Mouse (Mus musculus) right cerebral cortex, postnatal 25 days (tissue): Measurements from ENCODE around the gene Tns1.

Experiments used
- DNase-seq: peaks from one replicate; pipeline ENCODE4 v3.0.0; 2022

The Tns1 gene

DNA sequence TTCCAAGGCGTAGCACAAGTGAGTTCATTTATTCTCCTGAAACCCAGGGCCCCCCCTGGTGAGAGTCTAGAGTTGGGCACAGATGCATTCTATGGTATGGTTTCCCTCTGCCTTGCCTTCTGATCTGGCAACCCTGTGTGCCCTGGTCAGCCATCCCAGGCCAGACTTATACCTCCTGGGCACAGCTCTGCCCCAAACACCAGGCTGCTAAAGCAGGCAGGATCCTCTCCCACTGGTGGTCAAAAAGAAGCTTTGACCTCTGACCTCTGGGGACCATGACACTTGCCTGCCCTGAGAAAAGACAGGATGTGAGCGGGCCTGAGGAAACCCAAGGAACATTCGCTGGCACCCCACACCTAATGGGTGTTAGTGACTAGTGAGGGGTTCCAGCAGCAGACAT is 114.8 kb downstream of the Tns1 start:
- no peak for DNase-seq

DNA sequence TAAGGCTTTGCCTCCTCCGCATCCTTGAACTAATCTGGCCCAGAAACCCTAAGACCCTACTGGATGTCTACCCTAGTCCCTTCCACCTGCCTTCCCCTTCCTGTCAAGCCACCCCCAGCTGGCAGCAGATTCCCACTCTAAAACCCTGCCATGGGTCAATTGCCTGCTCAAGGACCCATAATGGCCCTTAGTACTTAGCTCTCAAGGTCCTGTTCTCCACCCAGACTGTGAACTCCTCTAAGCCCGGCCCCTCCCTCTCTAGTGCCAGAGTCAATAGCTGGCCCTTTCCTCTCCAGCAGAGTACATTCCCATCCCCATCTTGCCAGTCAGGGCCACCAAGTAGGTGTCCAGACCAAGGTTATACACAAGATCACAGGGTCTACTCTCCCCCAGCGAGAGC is 115.3 kb downstream of the Tns1 start:
- no peak for DNase-seq

DNA sequence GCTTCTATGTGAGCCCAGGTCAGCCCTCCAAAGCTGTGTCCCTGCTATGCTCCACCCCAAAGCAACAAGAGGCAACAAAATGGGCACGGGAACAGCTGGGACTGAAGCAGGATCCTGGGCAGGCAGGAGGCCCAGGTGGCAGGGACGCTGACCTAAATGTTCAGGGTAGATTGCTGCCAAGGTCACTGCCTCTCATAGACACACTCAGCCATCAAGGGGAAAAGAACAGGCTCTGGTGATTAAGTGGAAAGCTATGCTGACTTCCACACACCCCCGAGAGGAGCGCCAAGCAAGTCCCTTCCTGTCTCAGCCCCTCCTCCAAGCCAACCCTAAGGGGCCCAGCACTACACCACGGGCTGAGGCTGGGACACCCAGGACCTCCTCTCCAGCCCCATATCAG is 115.8 kb downstream of the Tns1 start:
- no peak for DNase-seq

DNA sequence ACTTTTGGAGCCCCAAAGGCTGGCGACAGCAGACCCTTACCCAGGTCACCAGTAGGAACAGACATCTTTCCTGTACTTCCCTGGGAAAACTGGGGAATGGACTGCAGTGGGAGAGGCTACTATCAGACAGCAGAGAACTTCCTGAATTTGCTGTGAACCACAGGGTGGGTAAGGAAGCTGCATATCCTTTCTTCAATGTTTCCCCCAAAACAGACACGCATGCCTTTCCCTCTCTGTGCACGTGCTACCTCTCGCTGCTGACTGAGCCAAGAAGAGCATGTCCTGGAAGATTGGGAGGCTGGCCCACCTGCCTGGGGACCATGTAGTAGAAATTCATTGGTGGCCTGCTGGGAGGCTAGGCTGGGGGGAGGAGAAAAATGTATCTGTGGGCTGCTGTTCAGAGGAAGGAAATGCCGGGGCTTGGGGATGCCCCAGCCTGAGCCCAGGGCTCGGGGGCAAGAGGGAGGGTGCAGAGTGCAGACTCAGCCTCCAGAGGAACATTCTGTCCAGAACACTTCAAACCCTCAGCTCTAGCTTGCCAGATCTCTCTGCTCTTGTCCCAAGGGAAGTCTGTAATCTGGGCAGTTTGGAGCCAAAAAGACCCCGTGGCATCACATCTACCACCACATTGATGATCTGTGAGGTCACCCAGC is 116.7 kb downstream of the Tns1 start:
- DNase-seq, result no peak

DNA sequence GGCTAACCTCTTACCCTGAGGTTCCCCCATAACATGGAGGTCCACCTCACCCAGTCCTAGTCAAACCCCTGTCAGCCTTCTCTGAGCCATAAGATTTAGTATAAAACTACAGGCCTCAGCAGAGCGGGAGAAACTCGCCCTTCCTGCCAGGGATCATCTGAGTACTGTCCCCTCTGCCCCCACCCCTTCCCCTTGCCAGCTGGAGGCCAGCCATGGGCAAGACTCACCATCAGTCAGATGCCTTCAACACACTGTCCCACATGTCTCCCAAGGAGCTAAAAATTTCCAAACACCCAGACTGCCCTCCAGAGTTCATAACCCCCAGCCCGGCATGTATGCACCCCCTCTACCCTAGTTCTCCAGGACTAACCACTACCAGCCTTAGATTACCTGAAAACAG is 119.2 kb downstream of the Tns1 start:
- no peak for DNase-seq

DNA sequence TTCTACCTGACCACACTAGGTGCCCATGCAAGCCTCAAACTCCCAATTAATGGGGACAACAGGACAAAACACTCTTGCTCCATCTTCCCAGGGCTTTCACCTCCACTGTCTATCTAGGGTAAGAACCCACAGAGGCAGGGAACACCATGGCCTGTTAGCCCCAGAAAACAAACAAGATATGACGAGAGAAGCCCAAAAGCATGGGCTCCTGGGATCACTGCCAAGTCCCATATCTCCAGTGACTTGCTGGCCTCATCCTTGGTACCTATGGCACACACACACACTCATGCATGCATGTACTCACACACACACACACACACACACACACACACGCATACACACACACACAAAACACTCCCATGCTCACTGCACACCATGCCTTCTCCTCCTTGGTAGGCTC is 120.5 kb downstream of the Tns1 start:
- no peak for DNase-seq

DNA sequence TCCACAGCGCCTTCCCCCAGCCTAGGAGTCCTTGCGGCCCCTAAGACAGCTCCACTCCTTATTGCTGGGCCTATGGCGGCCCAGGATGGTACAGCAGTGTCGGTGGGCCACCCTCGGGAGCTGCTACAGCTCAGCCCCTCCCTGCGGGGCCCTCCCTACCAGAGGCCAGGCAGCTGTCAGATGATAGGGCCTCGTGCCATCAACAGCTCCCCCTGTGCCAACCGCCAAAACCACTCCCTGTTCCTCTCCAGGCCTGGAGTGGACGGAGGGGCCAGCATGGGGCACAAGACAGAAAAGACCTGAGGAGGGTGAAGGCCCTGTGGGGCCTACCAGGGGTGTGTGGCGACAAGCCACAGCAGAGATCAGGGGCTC is 122.8 kb downstream of the Tns1 start:
- no peak for DNase-seq

DNA sequence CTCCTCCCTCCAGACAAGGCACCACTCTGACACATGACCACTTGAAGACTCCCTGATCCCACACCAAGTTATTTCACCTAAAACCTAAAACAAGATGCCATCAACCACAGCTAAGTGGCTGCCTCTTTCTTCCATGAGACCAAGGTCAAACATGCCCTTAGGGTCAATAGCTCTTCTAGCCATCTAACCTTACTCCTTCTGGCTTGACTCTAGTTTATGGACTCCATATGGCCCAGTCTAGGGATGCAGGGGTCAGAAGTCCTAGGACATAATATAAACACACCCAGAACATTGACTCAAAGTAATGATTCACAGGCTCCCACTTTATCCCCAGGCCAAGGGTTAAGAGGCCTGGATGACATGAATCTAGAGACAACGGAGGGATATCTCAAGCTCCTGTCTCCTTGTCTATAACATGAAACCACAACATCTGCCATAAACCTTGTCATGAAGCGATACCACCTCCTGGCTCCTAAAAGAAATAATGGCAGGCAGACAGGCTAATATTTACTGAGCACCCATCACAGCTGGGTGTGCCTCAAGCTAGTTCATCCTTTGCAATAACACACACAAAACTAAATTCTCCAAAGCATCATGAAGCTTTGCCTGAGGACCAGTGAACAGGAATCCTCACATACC is 123.3 kb downstream of the Tns1 start:
- no peak for DNase-seq

DNA sequence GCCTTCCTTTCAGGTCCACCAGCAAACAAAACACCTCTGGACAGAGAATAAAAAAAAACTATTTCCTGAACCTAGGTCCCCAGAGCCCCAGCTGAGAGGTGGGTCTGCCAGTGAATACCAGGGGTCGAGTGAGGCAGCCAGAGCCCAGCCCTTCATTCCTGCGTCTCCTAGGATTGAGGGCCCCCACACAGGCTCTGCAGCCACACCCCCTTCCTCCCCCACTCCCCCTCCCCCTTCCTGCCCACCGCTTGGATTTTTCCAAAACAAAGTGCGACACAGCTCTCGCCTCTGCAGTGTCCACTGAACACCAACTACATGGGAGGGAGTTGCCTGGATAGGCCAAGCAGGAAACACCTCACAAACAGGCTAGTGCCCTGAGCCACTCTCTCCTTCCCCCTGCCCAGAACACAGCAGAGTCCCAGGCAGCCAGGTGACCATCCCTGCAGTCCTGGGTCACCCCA is 124.0 kb downstream of the Tns1 start:
- no peak for DNase-seq

DNA sequence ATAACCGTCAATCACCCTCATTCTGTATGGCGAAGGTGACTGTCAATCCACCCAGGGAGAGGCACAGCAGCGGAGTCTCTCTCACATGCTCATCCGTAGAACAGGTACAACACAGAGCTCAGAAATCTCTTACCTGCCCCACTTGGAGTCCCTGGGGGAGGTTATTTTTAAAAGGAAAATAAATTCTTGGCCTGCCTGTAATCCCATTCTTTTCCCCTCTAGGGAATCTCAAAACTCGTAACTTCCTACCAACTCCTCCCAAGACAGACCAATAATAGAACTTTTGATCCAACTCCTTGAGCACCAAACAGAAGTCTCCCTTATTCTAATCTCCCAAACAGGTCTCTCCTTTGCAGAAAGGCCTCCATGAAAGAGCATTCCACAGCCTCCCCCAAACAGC is 124.7 kb downstream of the Tns1 start:
- DNase-seq, result no peak

DNA sequence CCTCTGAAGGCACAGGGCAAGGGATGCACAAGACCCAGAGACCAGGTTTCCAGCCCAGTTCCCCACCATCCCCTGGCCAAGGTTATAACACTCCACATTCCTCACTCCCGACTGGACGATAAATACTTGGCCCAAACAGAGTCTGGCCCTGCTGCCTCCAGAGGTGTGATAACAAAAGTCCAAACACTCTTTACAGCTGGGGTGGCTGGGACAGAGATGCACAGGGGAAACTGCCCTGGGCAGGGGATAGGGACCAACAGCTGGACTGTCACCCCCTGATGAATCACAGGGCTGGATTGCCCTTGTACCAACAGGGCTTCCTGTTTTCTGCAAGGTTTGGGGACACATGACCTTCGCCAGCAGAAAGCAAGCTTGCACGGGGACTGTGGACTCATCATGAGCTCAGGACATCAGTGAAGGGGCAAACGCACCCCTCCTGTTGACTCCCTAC is 125.3 kb downstream of the Tns1 start:
- no peak for DNase-seq

DNA sequence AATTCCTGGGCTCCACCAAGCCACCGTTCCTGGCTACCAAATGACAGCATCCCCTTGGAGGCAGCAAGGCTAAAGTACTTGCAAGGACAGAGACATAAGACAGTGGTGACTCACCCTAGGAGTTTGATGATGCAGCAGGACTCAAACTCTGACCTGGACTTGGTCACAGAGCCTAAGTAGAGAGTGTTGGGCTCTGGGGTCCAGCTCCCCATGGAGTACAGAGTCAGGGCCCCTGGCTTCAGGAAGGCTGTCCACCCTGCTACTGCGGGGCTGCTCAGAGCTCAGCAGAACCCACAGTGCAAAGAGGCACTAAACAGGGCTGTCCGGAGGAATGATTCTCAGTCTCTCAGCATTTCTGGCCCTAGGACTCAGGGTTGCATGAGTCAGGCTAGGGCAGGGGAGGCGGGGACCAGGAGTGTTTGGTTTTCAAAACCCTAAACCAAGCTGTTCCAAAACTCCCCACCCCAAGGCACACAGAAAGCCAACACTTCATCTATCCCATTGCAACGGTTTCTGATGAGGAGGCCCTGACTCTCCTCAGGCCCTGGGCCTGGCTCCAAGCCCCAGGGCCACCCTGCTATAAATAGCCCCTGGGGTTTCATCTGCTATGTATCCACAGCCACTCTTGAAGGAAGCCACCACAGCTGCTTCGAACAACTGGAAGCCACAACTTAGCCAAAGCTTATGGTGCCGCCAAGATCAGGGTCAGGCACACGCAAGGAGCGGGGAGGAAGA is 126.0 kb downstream of the Tns1 start:
- DNase-seq, result no peak

DNA sequence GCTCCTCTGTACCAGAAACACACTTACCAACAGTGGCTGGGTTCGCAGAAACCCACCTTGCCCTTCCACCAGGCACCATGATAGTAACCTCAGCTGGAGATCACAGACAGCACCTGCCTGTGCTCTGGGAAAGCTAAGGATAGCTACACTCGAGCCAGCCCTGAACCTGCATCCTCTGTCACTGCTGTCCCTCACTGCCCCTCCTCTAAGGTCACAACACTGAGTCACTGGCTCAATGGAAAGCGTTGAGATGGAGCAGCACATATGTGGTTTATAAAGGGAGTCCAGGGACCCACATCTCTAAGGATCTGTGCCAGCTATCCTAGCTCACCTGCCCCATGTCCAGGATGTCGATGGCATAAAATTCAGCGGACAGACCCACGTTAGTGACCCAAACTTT is 126.9 kb downstream of the Tns1 start:
- DNase-seq, result no peak

DNA sequence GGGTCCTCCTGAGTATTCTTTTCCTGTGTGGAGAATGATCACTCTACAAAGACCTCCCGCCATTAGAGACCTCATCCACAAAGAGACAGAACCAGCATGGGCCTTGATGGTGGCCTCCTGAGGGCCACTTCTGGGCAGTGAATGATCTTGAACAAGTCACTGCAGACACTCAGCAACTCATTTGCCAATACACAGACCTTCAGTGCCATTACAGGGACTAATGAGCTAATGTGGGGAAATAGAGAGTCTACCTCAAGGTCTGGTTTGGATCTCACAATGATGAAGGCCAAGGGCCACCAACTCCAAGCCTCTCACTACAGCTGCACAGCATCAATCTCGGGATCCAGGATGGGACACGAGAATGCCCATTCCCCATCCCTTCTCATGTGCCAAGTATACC is 127.6 kb downstream of the Tns1 start:
- no peak for DNase-seq

DNA sequence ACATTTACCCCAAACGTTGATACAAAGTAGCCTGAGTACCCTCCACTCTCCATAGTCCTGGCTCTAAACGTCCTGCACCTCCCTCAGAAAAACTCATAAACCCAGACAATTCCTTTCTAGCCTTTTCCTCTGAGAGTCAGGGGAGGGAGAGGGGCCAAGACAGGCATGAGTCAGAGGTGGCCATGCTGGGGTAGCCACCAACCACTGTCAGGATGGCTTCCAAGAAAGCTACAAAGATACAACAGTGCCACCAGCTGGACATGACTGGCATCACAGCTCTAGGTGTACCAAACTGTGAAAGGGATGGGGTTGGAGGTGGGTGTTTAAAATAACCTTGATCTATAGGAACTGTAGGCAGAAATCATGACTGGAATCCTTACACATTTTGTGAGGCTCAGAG is 128.0 kb downstream of the Tns1 start:
- peak; percentile 45 for DNase-seq

DNA sequence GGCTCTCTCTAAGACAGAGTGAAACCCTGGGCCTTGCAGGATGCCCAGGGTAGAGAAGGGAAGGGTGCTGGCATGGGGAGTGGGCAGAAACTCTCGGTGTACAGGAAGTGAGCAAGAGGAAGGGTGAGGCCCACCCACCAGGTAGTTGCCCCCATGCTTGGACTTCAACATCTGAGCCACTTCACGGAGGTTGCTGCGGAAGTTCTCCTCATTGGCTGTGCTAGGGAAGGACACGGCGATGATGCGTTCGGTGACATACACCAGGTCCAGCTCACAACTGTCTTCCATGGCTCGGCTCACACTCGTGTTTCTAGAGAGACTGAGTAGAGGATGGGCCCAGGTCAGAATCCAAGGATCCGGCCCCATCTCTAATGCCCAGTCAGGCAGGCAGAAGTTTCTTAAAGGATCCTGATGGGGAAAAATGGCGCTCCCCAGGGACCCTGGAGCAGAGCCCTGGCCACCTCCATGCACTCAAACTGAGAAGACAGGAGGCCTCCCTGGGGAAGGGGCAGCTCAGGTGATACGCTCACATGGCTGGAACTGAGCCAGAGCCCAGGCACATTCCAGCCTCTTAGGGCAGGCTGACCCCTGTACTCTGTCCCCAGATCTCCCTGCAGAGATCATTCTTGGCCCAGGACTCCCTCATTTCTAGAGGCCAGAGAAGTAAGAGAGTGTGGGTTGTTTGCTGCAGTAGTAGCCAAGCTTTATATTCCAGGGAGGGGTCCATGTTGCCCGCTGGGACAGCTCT is 129.0 kb downstream of the Tns1 start:
- no peak for DNase-seq

DNA sequence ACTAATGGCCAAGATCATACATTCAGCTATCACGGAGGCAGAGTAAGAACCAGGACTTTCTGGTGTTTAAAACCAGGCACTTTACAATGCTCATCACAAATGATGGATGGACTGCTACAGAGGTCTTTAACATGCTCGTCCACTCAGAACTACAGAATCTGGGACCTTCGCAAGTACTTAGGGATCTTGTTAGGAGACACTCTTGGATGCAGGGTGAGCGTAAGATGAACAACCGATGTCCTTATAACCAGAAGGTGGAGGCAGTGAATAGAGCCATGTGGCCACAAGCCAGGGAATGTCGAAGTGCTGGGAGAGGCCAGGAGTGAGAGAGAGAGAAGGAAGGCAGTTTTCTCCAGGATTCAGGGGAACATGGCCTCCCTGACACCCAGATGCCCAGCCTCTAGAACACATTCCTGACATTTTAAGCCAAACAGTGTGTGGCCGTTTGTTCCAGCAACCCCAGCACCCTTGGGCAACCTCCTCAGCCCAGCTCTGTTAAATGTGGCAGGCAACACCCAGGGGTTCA is 130.3 kb downstream of the Tns1 start:
- DNase-seq, result no peak

DNA sequence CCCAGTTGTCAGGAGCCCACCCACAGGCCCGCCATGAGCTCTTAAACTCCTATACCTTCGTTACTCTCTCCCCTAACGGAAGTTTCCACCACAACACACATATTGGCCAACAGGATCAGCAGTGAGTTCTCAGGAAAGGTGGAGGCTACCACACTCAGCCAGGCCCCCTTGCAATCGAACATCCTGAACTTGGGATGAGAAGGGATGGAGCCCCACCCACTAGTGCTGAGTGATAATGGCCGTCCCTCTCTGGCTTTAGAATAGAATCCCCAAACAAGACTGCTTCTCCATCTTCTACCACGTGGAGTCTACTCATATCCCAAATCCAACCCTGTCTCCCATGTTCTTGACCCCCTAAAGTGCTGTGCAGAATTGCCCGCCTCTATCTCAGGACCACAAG is 131.0 kb downstream of the Tns1 start:
- DNase-seq, result no peak

DNA sequence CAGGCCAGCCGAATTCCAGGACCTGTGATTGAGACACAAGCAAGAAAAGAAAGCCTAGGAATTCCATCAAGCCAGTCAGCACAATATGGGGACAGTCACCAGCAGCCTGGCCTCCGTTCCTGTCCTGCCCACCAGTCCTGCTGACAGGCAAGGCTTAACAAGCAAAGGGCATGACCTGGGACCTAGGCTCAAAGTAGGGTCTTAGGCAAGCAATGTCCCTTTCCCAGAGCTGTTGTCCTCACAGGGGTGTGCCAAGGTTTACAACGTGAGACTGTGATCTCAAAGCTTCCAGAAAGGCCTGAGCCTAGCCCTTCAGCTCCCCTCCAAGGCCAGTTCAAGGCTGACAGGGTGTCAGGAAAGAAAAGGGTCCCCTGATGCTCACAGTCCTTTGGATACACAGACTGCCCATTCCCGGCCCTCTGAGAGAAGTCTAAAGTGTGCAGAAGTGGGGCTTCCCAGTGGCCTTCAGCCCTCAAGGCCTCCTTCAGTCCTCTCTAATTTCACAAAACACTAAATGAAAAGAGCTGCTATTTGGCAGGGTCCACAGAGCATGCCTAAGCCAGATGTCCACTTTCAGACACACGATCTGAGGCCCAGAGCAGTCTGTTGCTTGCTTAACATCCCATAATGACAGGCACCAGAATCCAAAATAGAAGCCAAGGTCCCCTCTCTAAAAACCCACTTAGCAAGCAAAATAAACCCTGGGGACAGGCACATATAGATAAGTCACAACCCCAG is 131.9 kb downstream of the Tns1 start:
- DNase-seq, result no peak

DNA sequence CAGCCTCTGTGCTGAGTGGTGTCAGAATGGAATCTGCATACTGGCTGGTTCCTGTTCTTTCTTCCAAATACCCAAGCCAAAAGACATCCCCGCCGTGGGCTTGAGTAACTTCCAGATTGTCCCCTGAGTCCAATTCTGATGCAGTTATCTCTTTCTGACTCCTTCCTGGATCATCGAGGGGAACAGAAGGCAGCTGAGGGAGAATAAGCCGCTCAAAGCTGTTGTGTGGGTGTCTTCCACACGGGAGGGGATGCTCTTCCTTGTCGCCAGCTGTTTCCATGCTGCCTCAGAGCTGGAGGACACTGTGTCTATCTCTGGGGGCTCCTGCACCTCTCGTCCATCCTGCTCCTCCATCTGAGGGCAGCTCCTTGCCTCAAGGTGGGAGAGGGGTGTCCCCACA is 133.0 kb downstream of the Tns1 start:
- peak; percentile 27 for DNase-seq

DNA sequence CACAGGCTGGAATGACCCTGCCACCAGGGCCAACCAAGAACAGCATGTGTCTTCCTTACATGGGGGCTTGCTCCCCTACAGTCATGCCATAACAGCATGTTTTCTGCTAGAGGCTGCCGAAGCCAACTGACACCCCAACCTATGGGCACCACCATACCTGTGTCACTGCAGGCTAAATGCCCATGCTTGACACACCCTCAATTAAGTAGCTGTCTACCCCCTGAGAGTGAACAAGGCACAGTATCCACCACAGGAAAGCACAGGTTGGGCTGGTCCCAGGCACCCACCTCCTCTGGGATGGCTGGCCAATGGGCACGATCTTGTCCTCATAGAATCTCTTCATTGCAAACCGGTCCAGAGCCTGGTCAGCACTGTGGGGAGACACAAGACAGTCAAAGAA is 134.2 kb downstream of the Tns1 start:
- DNase-seq, result no peak

DNA sequence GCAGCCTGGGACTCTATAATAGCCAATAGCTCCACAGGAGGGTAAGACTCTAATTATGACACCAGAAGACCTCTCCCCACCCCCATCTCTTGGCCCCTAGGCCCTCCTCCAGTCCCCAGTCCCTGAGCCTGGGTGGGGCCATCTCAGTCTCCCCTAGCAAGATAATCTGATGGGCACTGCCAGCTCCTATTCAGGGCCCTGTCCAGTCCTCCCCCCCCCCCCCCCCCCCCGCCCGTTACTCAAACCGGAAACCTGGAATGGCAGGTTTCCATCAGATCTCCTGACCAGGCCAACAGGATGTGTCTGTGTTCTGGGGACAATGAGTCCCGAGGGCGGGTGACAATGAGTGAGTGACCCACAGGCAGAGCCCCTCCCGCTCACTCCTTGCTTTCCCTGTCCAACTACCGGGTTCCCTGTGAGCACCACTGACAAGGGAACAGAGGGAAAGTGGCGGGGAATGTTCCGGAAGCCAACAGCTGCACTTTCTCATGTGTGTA is 136.5 kb downstream of the Tns1 start:
- no peak for DNase-seq
